Mouse (Mus musculus): ENCODE data around the gene Eml3.

GRCm38 (mm10) chr19:8944062-8944461, 14.7 kb downstream of the Eml3 start:
- TF ChIP-seq CTCF (IDR thresholded peaks at IDR 0.05; ENCODE audit: low read depth) = no peak
- no peak for TF ChIP-seq EP300 (optimal IDR thresholded peaks at IDR 0.05)

Data from stomach, postnatal 0 days (tissue).